Mouse (Mus musculus) CD8-positive naive resting alpha-beta T cell, adult 2 months (primary cell): ENCODE results near the gene Kel.

Experiments used
- DNase-seq, 2 experiments: peaks; one replicate each; pipeline ENCODE4 v3.0.0; 2022; ENCODE audit warnings: low read depth in 2 of 2, low spot score in 2 of 2

The Kel gene

DNA sequence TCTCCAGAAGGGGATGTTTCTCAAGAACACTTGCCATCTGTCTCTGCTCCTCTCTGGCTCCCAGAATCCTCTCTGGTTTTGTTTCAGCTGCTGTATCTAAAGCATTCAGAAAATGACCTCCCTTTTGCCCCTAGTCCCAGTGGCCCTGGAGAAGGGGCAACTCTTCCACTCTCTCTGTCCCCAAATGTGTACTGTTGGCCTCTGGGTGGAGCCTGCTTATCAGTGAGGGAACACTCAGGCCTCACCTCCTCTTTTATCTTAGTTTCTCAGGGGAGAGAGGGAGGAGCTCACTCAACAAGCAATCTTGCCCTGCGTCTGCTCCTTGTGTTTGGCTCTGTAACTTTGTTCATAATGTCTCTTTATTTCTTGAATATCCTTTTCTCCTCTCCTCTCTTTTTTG lies at the start of gene Kel:
TSS of gene Kel (minus strand) at position 217 of the 400 bp plus-strand sequence.
- no peak for DNase-seq

DNA sequence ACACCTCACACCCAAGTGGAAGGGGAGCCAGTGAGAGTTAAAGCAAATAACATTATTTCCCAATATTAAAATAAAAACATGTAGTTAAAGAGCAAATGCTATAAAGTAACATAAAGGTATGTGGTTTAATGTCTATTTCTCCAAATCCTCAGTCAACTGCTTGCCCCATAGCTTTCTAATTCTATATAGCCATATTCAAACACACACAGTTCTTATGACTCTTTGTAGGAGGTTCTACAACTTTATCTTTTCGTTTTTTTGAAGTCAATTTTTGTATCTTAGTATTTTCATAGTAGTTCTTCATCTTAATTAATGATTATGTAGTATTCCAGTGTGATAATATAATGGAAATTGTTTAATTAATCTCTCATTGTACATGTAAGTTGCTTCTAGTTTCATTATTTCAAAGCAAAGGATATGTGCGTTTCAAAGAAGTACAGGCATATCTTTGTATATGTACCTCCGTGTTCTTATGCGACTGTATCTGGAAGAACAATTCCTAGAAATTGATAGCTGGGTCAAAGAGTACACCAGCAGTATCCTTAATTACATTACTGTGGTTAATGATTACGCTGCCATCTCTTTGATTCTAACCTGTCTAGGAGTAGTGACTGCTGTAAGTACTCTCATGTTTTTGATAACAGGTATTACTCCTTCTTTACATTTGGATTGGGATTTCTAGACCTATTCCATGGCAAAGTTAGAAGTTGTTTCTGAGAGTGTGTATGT lies 40.7 kb upstream of the Kel start:
- DNase-seq: no peak

DNA sequence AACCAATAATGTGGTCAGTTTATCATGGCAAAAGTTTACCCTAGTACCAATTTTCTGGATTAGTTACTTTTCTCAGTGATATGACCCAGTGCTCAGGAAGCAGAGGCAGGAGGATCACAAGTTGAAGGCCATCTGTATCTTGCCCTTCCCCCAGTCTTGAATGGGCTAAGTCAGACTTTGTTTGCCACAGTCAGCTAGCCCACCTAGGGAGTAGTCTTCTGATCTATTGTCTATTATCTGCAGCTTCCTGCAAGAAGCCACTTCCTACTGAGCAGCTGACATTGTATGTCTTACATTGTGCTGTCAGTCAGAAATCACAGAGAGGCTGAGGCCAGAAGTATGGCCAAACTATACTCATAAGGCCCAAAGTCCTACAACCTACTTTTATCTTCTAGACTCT lies 37.0 kb upstream of the Kel start:
- DNase-seq: no peak

DNA sequence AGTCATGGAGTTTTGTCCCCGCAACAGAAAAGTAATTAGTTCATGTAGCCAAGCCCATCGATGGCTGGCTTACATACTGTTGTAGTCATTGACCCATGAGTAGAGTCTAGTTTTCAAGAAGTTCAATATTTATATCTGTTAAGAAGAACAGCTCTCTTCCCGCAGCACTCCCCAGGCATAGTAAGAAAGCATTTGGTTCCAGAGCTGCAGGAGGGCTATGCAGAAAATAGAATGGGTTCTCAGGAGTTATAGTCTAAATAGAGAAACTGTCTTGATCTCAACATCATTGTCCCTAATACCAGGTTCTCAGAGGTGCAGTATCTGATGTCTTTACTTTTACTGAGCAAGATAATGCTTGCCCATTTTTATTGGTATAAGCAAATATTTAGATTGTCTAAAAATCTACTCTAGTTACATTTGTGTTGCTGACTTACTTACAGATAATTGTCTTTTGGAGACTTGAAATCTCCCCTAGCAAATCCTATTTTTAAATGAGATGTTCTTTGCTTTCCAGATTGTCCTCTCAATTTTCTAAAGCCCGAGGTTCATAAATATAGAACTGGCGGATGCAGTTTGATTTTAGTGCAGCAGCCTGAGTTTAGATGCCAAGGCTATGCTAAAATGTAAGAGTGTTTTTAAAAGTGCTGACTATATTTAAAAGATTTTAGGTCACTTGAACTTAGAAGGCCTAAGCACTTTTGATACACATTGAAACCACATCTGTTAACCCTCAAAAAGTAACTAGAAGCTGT lies 30.8 kb upstream of the Kel start:
- no peak for DNase-seq

DNA sequence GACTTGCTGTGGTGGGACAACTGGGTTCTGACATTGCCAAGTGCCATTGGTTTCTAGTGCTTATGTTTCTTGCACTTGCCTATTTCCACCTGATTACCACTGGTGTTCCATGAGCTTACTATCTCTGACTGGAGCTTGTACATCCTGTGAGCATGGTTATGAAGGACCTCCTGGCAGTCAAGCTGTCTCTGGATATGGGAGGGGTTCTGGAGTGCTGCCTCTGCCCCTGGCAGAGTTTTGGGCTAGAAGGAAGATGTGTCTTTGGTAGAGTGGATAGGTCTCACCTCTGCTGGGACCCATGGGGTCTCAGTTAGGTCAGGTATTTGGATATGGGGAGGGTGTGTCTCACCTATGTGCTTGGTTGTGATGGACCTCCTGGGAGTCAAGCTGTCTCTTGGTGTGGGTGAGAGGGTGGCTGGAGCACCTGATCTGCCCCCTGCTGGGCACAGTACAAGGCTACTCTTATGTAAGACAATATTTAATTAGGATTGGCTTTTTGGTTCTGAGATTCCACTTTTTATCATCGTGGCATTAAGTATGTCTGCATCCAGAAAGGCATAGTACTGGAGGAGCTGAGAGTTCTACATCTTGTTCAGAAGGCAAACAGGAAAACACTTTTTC lies 24.0 kb upstream of the Kel start:
- DNase-seq: peak; percentile 4 to 14

DNA sequence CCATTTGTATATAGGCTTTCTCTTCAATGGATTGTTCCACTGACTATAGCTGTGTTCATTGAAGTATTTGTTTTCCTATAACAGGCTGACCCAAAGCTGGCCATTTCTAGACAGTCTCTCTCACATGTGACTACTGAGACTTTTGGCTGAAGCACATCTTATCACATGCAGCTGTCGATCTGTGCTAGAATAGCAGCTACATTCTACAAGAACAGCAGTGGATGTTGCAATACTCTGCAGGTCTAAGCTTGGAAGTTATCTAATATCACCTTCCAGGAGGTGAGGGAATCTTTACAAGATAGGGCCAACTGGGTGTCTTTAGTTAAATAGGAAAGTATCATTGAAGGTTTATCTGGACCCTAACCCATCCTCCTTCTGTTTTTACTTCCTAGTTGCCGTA lies 17.3 kb upstream of the Kel start:
- DNase-seq: no peak

DNA sequence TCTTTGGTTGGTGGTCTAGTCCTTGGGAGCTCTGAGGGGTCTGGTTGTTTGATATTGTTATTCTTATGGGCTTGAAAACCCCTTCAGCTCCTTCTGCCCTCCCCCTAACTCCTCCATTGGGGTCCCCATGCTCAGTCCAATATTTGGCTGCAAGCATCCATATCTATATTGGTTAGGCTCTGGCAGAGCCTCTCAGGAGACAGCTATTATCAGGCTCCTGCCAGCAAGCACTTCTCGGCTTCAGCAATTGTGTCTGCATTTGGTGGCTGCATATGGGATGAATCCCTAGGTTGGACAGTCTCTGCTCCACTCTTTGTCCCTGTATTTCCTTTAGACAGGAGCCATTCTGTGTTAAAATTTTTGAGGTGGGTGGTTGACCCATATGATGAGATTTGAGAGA lies 6.1 kb upstream of the Kel start:
- no peak for DNase-seq

DNA sequence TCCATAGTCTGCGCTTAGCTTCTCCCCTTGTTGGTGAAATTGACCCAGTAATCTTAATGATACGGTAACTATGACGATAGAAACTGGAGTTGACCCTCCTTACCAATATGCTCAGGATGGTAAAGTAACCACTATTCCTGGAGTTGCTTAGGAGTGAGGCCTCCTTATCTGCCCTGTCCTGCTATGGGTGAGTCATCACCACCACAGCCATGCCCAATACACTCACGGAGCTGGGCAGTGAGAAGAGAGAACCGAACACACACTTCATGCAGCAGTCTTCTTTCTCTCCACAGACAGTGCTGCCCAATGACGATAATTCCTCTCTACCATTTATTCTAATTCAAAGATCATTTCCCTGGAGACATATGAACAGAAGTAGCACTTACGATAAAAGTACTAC lies 2.1 kb upstream of the Kel start:
- DNase-seq: no peak

DNA sequence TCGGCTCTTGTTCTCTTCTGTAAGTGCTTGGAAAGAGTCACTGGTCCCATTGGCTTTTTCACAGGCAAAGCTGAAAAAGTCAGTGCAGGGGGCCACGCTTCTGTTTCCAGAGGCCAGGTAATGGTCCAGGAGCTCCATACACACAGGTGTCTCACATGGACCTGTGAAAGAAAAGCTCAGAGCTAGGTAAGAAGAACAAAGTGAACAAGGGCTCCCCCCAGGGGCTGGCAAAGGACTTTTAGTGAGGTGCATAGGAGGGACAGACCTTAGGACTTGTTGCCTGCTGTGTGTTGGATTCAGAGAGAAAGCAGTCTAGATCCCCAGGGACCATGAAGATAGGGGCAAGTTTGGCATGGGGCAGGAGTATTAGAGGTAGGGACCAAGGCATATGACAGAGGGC lies 1.2 kb downstream of the Kel start:
- peak in 1 of 2 experiments; percentile 19 for DNase-seq

DNA sequence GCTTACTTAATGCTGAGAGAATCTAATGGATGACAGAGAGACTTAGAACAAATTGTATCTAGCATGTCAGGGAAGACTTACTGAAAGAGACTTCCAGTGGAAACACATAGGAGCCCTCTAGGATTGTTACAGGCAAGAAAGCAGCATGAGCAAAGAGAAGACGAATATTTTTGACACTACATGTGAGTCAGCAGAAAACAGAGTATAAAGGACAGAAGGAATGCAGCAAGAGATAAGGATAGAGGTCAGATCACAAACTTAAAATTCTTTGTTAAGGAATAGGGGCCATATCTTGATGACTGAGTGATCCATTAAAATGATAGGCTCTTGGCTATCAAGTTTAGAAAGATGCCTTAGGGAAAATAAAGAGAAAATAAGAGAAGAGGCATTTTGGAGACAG lies 2.9 kb downstream of the Kel start:
- no peak for DNase-seq

DNA sequence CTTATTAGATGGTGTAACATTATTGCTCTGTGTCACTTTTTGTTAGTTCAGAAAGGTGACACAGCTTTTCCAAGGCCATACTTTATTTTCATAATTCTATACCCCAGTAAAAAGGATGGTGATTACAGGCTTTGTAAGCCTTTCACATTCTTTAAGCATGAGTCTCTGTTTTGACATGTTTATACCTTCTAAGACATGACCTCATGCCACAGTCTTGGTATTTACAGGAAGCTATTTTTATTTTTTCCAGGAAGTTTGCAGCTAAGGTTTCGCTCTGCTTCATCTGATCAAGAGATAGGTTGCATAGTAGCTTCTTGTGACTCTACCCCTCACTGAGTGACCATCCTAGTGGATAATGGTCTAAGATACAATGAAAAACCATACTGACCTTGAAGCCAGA lies 9.7 kb downstream of the Kel start:
- no peak for DNase-seq

DNA sequence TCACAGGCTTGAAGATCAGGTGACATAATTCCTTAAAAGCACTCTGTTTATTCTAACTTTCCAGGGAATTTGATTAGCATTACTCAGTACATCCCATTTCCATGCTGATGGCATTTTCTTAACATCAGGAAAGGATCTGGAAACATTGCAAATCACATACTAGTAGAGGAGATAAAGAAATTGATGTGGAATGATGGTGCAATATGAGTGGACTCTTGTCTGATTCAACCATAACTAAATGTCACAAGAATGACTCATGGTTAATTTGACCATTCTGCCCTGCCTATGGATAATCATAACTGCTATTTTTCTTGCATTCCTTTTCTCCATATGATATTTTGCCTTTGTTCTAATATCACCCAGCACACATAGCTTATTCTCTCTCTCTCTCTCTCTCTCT lies 11.9 kb downstream of the Kel start:
- no peak for DNase-seq

DNA sequence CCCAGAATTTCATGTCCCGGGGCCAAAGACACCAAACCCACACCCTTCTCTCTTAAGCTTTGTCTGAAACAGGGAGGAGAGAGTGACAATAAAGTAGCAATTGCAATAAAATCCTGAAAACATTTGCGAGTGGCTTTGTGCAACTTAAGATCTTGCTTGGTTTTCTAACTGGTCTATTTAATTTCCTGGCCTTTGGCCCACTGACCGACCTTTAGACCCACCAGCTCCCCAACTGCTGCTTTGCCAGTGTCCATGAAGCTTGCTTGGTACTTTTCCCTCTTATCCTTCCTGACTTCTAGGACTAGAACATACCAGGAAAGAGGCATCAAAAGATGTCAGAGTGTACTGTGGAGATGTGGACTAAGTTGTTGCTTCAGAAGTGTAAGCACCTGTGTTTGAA lies 18.5 kb downstream of the Kel start:
- no peak for DNase-seq

DNA sequence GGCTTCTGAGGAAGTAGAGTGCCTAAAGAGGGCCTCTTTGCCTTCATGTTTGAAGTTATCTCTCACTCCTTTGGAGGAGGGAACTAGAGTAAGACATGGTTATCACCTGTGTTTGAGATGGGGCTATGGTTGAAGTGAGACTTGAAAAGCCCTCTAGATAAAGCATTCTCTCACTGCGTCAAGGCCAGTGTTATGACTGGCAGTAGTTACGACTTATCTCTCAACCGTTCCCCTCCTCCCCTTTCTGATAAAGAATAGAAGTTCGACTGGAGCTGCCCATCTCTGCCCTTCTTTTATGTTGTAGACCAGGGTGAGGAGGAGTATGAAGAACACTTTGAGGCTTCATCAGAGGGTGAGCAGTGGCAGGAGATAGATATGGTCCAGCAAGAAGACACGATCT lies 19.2 kb downstream of the Kel start:
- DNase-seq: no peak

DNA sequence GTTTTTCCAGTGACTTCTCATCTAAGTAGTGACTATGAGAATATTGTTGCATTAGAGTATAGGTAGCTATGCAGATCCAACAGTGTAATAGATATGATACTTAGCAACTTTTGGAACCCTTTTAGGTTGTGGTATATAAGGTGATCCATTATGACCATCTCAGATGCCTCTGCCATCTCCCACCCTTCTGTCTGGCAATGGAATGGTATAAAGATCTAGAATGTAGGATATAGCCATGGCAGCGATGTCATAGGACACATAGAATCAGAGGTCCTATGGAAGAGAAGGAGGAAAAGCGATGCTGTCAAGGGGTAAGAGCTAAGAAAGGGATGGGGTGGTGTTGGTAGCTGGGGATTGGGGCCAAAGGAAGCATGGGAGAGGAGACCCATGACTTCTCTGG lies 20.0 kb downstream of the Kel start, which contains the start of gene Llcfc1:
TSS of gene Llcfc1 (plus strand) at position 301 of the 400 bp plus-strand sequence.
- DNase-seq: no peak

DNA sequence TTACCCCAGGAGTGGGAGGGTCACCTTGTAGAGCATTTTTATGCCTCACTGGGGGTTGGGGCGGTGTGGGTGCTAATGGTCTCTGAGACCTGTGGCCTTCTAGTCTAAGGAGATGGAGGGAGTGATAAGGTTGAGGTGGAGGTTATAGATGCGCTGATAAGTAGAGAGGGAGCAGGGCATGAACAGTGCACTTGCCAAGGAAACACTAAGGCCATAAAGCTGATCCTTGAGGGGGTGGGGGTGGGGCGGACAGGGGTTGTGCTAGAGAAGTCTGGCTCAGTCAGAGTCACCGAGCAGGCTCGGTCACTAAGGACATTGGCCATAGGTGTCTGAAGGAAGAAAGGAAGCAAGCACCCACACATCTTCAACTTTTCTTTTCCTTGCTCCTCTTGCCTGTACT lies 22.5 kb downstream of the Kel start:
- DNase-seq: no peak

DNA sequence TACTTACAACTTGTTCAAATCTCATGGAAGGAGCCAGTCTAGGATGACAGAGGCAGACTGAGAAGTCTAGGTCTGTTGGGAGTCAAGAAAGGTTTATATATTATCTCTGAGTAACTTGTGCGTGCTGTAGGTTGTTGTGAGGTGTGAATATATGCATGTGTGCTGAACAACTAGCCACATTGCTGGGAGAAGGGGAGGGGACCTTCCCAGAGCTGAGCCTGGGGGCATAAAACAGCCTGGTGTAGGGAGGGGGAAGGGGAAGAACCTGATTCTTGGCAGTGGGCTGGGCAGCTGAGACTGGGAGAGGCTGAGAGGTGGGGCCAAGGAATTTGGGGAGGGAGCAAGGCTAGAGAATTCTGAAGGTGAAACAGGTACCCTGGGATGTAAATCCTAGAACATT lies 23.5 kb downstream of the Kel start, which contains the start of gene Trpv5:
TSS of gene Trpv5 (minus strand) at position 101 of the 400 bp plus-strand sequence.
- no peak for DNase-seq

DNA sequence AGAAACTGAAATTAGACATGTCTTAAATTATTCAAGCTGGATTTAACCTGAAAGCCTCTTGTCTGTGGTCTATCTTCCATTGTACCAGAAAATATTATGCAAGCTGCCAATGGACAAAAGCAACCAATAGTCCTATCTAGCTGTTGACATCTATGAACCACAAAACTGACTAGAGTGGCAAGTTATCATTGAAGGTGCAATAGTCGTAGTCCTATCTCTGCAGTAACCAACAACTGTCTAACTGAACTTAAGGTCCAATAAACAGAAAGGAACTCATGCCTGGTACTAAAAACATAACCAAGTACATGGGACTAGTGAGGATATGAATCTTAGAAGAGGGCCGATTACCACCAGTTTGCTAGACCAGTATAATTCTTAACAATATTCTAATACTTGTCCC lies 27.6 kb downstream of the Kel start:
- no peak for DNase-seq

DNA sequence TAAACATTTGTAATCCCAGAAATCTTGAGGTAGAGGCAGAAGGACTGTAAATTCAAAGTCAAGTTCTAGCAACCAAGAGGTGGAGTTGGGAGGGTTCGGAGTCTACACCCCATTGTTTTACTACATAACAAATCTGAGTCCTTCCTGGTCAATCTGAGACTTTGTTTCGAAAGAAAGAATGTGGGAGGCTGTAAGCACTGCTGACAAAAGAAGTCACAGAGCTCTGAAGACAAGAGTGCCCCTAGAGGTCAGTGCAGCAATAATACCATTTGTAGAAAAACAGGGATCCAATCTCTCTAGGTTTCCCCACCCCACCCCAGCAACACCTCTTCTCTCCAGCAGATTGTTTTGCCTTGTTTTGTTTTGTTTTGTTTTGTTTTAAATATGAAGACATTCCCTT lies 41.8 kb downstream of the Kel start:
- DNase-seq: peak in 1 of 2 experiments; percentile 33

DNA sequence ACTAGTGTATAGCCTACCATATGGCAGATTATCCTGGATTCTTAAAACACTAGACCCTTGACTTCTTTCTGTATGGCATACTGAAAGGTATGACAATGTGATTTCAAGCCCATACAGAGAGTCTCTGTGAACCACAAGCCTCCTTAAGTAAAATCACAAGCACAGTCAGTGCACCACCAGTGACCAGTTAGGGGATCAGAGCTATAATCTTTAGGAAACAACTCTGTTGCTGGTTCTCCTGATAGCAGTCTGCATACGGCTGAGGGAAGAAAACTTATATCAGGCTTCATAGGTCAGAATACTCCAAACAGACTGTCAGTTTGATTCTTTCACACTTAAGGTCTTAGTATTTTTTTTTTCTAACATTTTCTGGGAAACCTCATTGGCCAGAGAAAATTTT lies 45.7 kb downstream of the Kel start:
- no peak for DNase-seq

DNA sequence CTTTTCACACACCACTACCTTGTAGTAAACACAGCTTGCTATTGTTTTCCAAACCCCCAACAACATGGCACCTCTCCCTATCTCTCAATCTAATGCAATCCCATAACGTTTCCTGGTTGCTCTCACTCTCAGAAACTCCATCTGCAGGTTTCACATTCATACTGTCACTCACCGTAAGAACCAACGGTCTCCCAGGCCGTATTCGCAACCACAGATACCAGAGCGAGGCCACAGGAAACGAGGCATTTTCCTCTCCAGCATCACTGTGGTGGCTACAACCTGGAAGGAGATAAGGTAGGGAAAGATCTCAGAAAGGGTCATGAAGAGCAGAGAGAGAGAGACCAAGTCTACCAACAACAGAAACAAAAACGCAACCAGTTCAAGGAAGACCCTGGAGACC lies 49.5 kb downstream of the Kel start:
- no peak for DNase-seq

DNA sequence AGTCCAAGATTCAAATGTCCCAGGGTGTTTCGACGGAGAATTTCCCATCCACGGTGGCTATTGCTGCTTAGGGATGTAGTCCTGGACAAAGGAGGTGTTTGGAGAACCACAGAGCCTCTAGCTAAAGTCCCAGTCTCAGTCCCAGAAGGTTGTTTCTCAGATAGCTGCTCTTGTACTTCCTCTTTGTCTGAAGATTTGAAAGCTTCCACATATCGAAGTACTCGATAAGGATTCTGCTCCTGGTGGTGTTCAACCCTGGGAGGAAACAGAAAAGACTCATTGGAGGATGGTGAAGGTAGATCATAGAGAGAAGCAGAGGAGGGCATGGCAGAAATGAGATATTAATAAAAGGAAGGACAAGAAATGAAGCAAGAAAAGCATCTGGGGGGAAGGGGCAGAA lies 51.0 kb downstream of the Kel start:
- no peak for DNase-seq
